Mouse (Mus musculus): Measurements from ENCODE around the gene Tmem170. TPM values are rescaled to one million over a fixed set of nuclear protein-coding genes. Genes with fewer than 3 reads are reported as not detected.

Tmem170 gene
- polyA plus RNA-seq, 1 experiment from 2014 or later, result 10.5 TPM

DNA sequence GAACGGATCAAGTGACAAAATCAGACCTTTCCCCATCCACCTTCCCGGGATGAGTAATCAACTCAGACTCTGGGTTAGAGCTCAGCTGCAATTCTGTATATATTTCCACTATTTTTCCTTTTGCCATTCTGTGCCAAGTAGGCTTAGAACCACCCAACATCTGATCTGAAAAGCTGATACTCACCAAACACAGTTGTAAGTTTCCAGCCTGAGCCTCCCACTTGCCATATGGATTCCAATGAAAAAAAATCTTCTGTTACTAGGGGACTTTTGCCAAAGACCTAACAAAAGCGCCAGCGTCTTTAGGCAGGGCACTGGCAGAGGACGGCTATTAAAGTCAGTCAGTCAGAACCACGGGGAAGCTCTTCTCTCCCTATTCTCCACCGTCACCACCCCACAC lies 35.0 kb upstream of the Tmem170 start:
- Histone ChIP-seq H3K36me3 (ENCODE audit: insufficient read depth, low read length) (no peaks in the 10 kb centered on the region), H3K4me3 (ENCODE audit: low read depth, low read length) (no peak overlapping the region), H3K4me1 (ENCODE audit: insufficient read depth, low read depth, low read length) (no peaks in the 10 kb centered on the region; the same call in 1 of the 2 replicates), H3K27me3 (replicated peaks; ENCODE audit: insufficient read depth, low read length) (no peaks in the 10 kb centered on the region), H3K9ac (replicated peaks; ENCODE audit: low read depth) (no peak overlapping the region), H3K9me3 (ENCODE audit: low read length) (no peaks in the 10 kb centered on the region), H3K4me2 (replicated peaks; ENCODE audit: low read depth, low read length) (no peak overlapping the region), H3K27ac (ENCODE audit: low read length) (no peak overlapping the region)
- DNase-seq (ENCODE audit: low spot score) (no peak), ATAC-seq (no peak)
- WGBS, result 57% methylated on average over 7 of the region's 7 CpGs
- TF ChIP-seq EP300 (IDR thresholded peaks at IDR 0.05) (no peak), CTCF (IDR thresholded peaks at IDR 0.05) (no peak)

DNA sequence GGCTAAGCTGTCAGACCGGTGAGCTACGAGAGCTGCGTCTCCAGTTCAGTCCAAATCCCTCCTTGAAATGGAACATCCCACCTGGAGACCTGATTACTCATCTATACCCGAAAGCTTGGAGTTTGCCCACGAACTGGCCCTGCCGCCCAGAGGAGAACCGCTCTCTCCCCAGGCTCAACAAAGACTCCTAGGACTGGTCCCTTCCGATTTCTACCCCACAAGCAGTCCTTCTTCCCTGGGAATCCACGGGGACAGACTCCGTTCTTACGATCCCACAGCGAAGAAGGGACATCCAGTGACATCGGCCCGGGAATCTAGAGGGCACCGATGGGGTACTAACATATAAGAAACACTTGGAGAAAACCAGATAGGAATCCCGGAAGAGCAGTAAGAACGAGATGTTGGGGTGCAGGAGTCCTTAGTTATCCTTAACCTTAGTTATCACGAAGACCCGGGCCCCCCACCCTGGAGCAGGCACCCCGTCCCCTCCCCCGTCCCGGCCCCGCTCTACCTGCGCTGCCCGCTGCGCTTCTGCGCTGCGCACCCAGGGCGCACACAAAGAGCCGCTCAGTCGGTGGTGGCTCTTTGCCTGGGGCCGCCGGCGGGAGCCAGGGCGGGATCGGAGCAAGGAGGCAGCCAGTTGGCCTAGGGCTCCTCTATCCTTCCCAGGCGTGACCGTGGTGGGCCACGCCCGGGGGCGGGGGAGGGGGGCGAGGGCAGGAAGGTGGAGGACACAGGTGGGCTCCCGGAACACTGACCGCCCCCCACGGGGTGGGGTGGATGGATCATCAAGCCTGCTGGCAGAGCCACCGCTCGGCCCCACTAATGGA lies 33.3 kb upstream of the Tmem170 start, which contains the start of gene Chst5:
Gene Chst5 (minus strand): TSS at position 827 of the 830 bp plus-strand sequence.
- Histone ChIP-seq H3K27ac (ENCODE audit: low read length) (no peak within 1 kb of the TSS), H3K27me3 (replicated peaks; ENCODE audit: insufficient read depth, low read length) (no peaks in the 10 kb centered on the region), H3K9me3 (ENCODE audit: low read length) (no peaks in the 10 kb centered on the region), H3K4me2 (replicated peaks; ENCODE audit: low read depth, low read length) (peak within 1 kb of the TSS; percentile 57), H3K36me3 (ENCODE audit: insufficient read depth, low read length) (no peaks in the 10 kb centered on the region), H3K4me3 (ENCODE audit: low read depth, low read length) (peak within 1 kb of the TSS; percentile 28), H3K4me1 (ENCODE audit: insufficient read depth, low read depth, low read length) (no peaks in the 10 kb centered on the region; the same call in 1 of the 2 replicates), H3K9ac (replicated peaks; ENCODE audit: low read depth) (no peak within 1 kb of the TSS)
- ATAC-seq (0 out of 2 replicates have a peak, but pooled peaks have one; percentile 27), DNase-seq (ENCODE audit: low spot score) (no peak)
- 5% methylated on average over 45 of the region's 47 CpGs for WGBS
- TF ChIP-seq EP300 (IDR thresholded peaks at IDR 0.05) (no peak), CTCF (IDR thresholded peaks at IDR 0.05) (no peak)

DNA sequence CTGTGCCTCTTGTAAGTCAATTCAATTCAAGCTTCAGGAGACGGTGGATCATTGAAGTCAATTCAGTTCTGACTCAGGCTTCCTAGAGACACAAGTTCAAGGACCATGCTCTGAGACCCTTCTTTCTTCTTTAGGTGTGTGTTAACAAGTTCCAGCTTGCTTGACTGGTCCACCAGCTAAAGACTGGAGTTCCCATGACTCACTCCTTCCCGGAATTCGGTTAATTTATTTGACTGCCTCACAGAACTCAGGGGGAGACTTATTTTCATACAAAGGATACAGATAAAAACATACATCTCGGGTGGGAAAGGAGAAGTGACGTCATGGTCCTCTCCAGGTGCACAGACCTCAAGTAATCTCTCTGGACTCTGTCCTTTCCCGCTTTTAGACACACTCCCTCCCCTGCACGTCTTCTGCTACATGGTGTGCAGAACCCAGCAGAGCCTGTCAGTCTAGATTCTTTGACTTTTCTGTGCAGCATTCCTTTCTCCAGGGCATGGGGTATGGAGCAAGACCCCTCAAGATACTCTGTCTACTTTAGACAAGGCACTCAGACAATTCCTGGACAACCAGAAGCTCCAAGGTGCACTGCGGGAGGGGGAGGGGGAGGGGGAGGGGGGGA lies 29.1 kb upstream of the Tmem170 start:
- peak; percentile 92 for ATAC-seq
- DNase-seq (ENCODE audit: low spot score), result peak; percentile 62
- no peak overlapping the region for H3K9ac ChIP-seq (replicated peaks; ENCODE audit: low read depth)
- H3K4me3 ChIP-seq (ENCODE audit: low read depth, low read length), result no peak overlapping the region
- H3K9me3 ChIP-seq (ENCODE audit: low read length), result no peaks in the 10 kb centered on the region
- H3K27me3 ChIP-seq (replicated peaks; ENCODE audit: insufficient read depth, low read length), result no peaks in the 10 kb centered on the region
- H3K27ac ChIP-seq (ENCODE audit: low read length), result no peak overlapping the region
- no peak overlapping the region for H3K4me2 ChIP-seq (replicated peaks; ENCODE audit: low read depth, low read length)
- WGBS, result 34% methylated on average over 7 of the region's 8 CpGs
- TF ChIP-seq EP300 (IDR thresholded peaks at IDR 0.05), result no peak
- TF ChIP-seq CTCF (IDR thresholded peaks at IDR 0.05), result no peak
- H3K4me1 ChIP-seq (ENCODE audit: insufficient read depth, low read depth, low read length), result no peaks in the 10 kb centered on the region; the same call in 1 of the 2 replicates
- H3K36me3 ChIP-seq (ENCODE audit: insufficient read depth, low read length), result no peaks in the 10 kb centered on the region

DNA sequence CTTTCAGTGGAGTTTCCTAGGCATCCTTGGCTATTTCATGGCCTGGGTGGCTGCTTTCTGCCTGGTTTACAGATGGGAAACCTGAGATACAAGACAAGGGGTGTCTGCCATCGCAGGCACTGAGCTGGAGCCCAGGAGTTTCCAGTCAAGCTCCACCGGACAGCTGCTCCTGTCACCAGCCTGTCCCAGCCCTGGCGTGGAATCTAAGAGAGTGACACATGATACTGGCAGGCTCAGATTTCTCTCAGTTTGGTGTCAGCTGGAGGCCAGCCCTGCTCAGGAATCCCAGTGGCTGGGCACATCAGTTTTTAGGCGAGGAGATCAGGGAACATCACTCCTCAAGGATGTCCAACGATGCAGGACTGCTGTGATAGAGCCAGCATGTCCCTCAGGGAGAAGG lies 25.5 kb upstream of the Tmem170 start:
- Histone ChIP-seq H3K4me1 (ENCODE audit: insufficient read depth, low read depth, low read length) (no peaks in the 10 kb centered on the region), H3K27me3 (replicated peaks; ENCODE audit: insufficient read depth, low read length) (no peaks in the 10 kb centered on the region), H3K27ac (ENCODE audit: low read length) (no peak overlapping the region), H3K4me3 (ENCODE audit: low read depth, low read length) (no peak overlapping the region), H3K36me3 (ENCODE audit: insufficient read depth, low read length) (no peaks in the 10 kb centered on the region), H3K4me2 (replicated peaks; ENCODE audit: low read depth, low read length) (no peak overlapping the region), H3K9ac (replicated peaks; ENCODE audit: low read depth) (no peak overlapping the region), H3K9me3 (ENCODE audit: low read length) (no peaks in the 10 kb centered on the region)
- DNase-seq (ENCODE audit: low spot score) (no peak), ATAC-seq (no peak)
- no peak for TF ChIP-seq CTCF (IDR thresholded peaks at IDR 0.05)
- TF ChIP-seq EP300 (IDR thresholded peaks at IDR 0.05), result no peak
- 12% methylated on average over 5 of the region's 5 CpGs for WGBS

DNA sequence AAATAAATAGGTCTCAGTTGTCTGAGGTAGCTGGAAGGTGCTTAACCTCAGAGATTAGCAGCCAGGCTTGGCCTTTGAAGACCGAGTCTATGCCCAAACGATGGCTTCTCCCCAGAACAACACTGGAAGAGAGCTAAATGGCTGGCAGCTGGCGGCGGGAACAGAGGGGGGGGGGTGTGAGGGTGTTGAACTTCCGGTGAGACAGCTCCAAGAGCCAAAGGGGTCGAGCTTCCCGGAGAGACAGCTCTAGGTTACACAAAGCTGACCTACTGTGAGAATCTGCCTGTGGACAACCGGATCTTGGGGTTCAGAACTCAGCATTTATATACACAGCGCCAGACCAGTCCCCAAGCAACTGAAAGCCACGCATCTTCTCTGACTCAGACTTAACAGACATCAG lies 22.0 kb upstream of the Tmem170 start:
- no peak overlapping the region for H3K4me2 ChIP-seq (replicated peaks; ENCODE audit: low read depth, low read length)
- no peak overlapping the region for H3K9ac ChIP-seq (replicated peaks; ENCODE audit: low read depth)
- no peak overlapping the region for H3K27ac ChIP-seq (ENCODE audit: low read length)
- TF ChIP-seq EP300 (IDR thresholded peaks at IDR 0.05), result no peak
- no peak for TF ChIP-seq CTCF (IDR thresholded peaks at IDR 0.05)
- H3K9me3 ChIP-seq (ENCODE audit: low read length), result no peaks in the 10 kb centered on the region
- no peaks in the 10 kb centered on the region for H3K36me3 ChIP-seq (ENCODE audit: insufficient read depth, low read length)
- ATAC-seq, result peak; percentile 55
- no peaks in the 10 kb centered on the region for H3K4me1 ChIP-seq (ENCODE audit: insufficient read depth, low read depth, low read length)
- no peaks in the 10 kb centered on the region for H3K27me3 ChIP-seq (replicated peaks; ENCODE audit: insufficient read depth, low read length)
- DNase-seq (ENCODE audit: low spot score), result no peak
- WGBS, result 32% methylated on average over 10 of the region's 10 CpGs
- H3K4me3 ChIP-seq (ENCODE audit: low read depth, low read length), result no peak overlapping the region

DNA sequence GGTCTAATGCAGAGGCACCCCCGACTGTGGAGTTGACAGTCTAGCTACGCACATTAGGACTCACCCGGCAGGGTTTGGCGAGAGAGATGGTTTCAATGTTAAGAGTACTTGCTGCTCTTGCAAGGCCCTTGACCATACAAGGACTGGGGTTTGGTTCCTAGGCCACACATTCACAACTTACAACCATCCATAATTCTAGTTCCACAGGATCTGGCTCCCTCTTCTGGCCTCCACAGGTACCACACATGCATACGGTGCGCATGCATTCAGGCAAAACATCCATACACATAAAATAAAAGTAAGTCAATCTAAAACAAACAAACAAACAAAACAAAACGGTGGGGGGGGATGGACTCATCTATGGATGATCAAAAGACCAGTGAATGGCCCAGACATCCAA lies 18.4 kb upstream of the Tmem170 start:
- Histone ChIP-seq H3K4me2 (replicated peaks; ENCODE audit: low read depth, low read length) (no peak overlapping the region), H3K27ac (ENCODE audit: low read length) (no peak overlapping the region), H3K4me1 (ENCODE audit: insufficient read depth, low read depth, low read length) (peaks cover 8% of the 10 kb centered on the region; the same call in 1 of the 2 replicates), H3K9ac (replicated peaks; ENCODE audit: low read depth) (no peak overlapping the region), H3K36me3 (ENCODE audit: insufficient read depth, low read length) (no peaks in the 10 kb centered on the region), H3K27me3 (replicated peaks; ENCODE audit: insufficient read depth, low read length) (peaks cover 8% of the 10 kb centered on the region), H3K4me3 (ENCODE audit: low read depth, low read length) (no peak overlapping the region), H3K9me3 (ENCODE audit: low read length) (no peaks in the 10 kb centered on the region)
- TF ChIP-seq CTCF (IDR thresholded peaks at IDR 0.05) (peak; percentile 62), EP300 (IDR thresholded peaks at IDR 0.05) (no peak)
- WGBS, result 89% methylated on average over 7 of the region's 7 CpGs
- ATAC-seq (no peak), DNase-seq (ENCODE audit: low spot score) (no peak)
